Mouse (Mus musculus) hindbrain, embryonic 11.5 days (tissue): ENCODE measurements around the gene Zbtb8a. TPM values are rescaled to one million over a fixed set of nuclear protein-coding genes. Genes with fewer than 3 reads are reported as not detected.

Experiments
- ATAC-seq: fragments of 200-750 bp; cut with Nextera tagmentation; 2 replicates; pipeline ENCODE4 v1.8.0; 2017; ENCODE audit warnings: mild to moderate bottlenecking, moderate TSS enrichment, moderate library complexity; ENCODE audit not compliant: low FRiP score
- DNase-seq: peaks from one replicate; pipeline ENCODE4 v3.0.0-alpha.2; 2015; ENCODE audit warnings: low spot score
- H3K27ac ChIP-seq: fragments of 300-500 bp; sonication (generic); 2 replicates; pipeline ENCODE4 v1.5.1; 2014; ENCODE audit warnings: mild to moderate bottlenecking, low read depth, low read length
- H3K27me3 ChIP-seq: fragments of 300-500 bp; sonication (generic); 2 replicates; pipeline ENCODE4 v1.6.1; 2014; ENCODE audit warnings: mild to moderate bottlenecking, low read length, moderate library complexity, mixed read lengths; ENCODE audit not compliant: control insufficient read depth, insufficient read depth
- H3K36me3 ChIP-seq: fragments of 300-500 bp; sonication (generic); 2 replicates; pipeline ENCODE4 v1.6.1; 2014; ENCODE audit warnings: mild to moderate bottlenecking, low read length, moderate library complexity, mixed read lengths; ENCODE audit not compliant: control insufficient read depth, insufficient read depth
- H3K4me1 ChIP-seq: fragments of 300-500 bp; sonication (generic); replicated peaks from 2 replicates; pipeline ENCODE4 v1.6.1; 2014; ENCODE audit warnings: low read length, mixed read lengths; ENCODE audit not compliant: control insufficient read depth, insufficient read depth
- H3K4me2 ChIP-seq: fragments of 300-500 bp; sonication (generic); replicated peaks from 2 replicates; pipeline ENCODE4 v1.6.1; 2014; ENCODE audit warnings: mild to moderate bottlenecking, low read depth, low read length
- H3K4me3 ChIP-seq: fragments of 300-500 bp; sonication (generic); 2 replicates; pipeline ENCODE4 v1.5.1; 2014; ENCODE audit warnings: low read depth, low read length
- H3K9ac ChIP-seq: fragments of 300-500 bp; sonication (generic); 2 replicates; pipeline ENCODE4 v1.6.1; 2014; ENCODE audit warnings: low read depth, low read length
- H3K9me3 ChIP-seq: fragments of 300-500 bp; sonication (generic); 2 replicates; pipeline ENCODE4 v1.6.1; 2016; ENCODE audit warnings: low read length; ENCODE audit not compliant: control insufficient read depth
- WGBS: fragments of 180-500 bp; shearing (Covaris S2); extraction: QIAGEN DNeasy Blood & Tissue Kit; methylation state at CpG from one replicate; pipeline ENCODE4 v1.1.7; 2014; 5-methylcytosine and 5-hydroxymethylcytosine counted together
- polyA plus RNA-seq: library from polyadenylated mRNA; unstranded; fragments of >200 nt; fragmentation: Nextera tagmentation; extraction: Ambion mirVana; gene quantifications from 2 replicates; pipeline ENCODE4 v1.2.1, GENCODE M21; 2014

Gene Zbtb8a
- polyA plus RNA-seq, 1 experiment from 2014 or later = 11.5 TPM

DNA sequence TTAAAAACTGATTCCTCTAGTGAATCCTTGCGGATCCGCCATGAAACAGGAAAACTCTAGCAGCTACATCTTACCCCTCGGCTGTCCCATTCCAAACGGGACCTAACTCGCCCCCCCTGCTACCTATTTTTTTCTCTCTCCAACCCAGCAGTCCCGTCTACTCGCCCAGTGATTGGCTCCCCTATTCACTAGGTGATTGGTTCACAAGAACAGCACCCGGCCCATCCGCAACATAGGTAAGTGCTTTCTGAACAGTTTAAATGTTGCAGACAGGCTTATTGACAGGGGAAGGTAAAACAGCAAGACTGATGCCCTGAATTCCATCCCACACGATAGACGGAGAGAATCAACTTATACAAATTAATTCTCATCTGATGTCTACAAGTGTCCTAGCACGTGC is 24.7 kb downstream of the Zbtb8a start:
- H3K36me3 ChIP-seq = no peaks in the 10 kb centered on the region
- H3K27me3 ChIP-seq = no peaks in the 10 kb centered on the region
- DNase-seq = no peak
- no peak overlapping the region for H3K4me3 ChIP-seq
- no peak overlapping the region for H3K27ac ChIP-seq
- H3K4me1 ChIP-seq = no peaks in the 10 kb centered on the region
- no peak overlapping the region for H3K4me2 ChIP-seq
- no peaks in the 10 kb centered on the region for H3K9me3 ChIP-seq
- no peak for ATAC-seq
- WGBS = 92% methylated on average over 12 of the region's 12 CpGs
- no peak overlapping the region for H3K9ac ChIP-seq

- Histone ChIP-seq H3K4me3 (no peak overlapping the region), H3K9me3 (no peaks in the 10 kb centered on the region), H3K27ac (no peak overlapping the region), H3K4me2 (no peak overlapping the region), H3K36me3 (no peaks in the 10 kb centered on the region), H3K4me1 (no peaks in the 10 kb centered on the region), H3K27me3 (no peaks in the 10 kb centered on the region), H3K9ac (no peak overlapping the region)
- WGBS = 75% methylated on average over 6 of the region's 6 CpGs
- DNase-seq (no peak), ATAC-seq (no peak)
Observed at GRCm38 (mm10) chr4:129351111-129351510, 26.8 kb downstream of the Zbtb8a start.

DNA sequence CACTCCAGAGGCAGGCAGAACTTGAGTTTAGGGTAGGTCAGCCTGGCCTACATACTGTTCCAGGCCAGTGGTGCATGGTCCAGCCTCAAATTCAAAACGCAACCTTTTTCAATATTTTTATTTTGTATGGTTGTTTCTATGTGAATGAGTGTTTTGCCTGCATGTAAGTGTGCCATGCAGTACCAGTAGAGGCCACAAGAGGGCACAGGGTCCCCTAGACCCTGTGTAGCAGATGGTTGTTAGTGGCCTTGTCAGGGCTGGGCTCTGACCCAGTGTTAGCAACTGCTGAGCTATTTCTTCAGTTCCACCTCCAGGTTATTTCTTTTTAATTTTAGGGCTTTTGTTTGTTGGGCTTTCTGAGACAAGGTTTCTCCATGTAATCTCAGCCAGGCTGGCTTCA is 27.3 kb downstream of the Zbtb8a start:
- Histone ChIP-seq H3K4me3 (no peak overlapping the region), H3K9me3 (no peaks in the 10 kb centered on the region), H3K36me3 (no peaks in the 10 kb centered on the region), H3K27me3 (no peaks in the 10 kb centered on the region), H3K4me1 (no peaks in the 10 kb centered on the region), H3K27ac (no peak overlapping the region), H3K9ac (no peak overlapping the region), H3K4me2 (no peak overlapping the region)
- DNase-seq = peak; percentile 89
- ATAC-seq = no peak
- WGBS = 25% methylated on average over 1 of the region's 1 CpGs

DNA sequence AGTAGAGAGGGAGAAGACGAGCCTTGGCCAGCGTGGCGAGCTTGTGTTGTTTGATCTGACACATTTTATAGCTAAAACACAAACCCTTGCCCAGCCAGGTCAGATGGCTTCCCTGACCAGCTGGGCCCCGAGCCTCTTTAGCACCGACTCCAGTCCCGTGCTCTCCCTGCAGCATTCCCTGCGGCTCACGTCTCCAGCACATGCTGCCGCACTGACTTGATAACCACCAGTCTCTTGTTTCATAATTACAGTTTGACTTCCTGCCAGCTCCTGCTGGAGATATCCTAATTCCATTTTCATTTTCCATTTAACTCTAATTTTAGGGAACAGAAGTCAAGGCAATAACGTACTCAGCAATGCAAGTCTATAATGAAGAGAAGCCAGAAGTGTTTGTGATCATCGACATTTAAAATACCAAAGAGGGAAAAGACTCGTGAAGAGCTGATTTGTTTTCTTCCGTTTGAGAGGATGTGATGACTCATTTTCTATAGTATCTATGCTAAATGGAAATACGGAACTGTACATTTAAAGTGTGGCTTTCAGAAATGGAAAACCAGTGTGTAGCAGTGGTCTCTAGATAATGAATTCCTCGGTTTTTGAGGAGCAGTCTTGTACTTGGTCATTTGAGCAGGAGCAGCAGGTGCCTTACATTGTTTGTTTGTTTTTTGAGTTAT is 31.3 kb downstream of the Zbtb8a start:
- peaks cover 3% of the 10 kb centered on the region; the same call in 1 of the 2 replicates for H3K36me3 ChIP-seq
- no peaks in the 10 kb centered on the region for H3K9me3 ChIP-seq
- H3K4me2 ChIP-seq = no peak overlapping the region
- no peak overlapping the region for H3K27ac ChIP-seq
- ATAC-seq = no peak
- H3K4me1 ChIP-seq = no peaks in the 10 kb centered on the region
- H3K4me3 ChIP-seq = no peak overlapping the region
- DNase-seq = no peak
- no peak overlapping the region for H3K9ac ChIP-seq
- 90% methylated on average over 15 of the region's 15 CpGs for WGBS
- H3K27me3 ChIP-seq = no peaks in the 10 kb centered on the region

- H3K4me1 ChIP-seq = no peaks in the 10 kb centered on the region
- no peaks in the 10 kb centered on the region for H3K27me3 ChIP-seq
- 91% methylated on average over 2 of the region's 2 CpGs for WGBS
- H3K9me3 ChIP-seq = no peaks in the 10 kb centered on the region
- H3K4me3 ChIP-seq = no peak overlapping the region
- H3K4me2 ChIP-seq = no peak overlapping the region
- H3K27ac ChIP-seq = no peak overlapping the region
- no peak for ATAC-seq
- H3K36me3 ChIP-seq = peaks cover 3% of the 10 kb centered on the region; the same call in 1 of the 2 replicates
- no peak overlapping the region for H3K9ac ChIP-seq
- DNase-seq = no peak
Observed at GRCm38 (mm10) chr4:129342705-129343104, 35.2 kb downstream of the Zbtb8a start.

DNA sequence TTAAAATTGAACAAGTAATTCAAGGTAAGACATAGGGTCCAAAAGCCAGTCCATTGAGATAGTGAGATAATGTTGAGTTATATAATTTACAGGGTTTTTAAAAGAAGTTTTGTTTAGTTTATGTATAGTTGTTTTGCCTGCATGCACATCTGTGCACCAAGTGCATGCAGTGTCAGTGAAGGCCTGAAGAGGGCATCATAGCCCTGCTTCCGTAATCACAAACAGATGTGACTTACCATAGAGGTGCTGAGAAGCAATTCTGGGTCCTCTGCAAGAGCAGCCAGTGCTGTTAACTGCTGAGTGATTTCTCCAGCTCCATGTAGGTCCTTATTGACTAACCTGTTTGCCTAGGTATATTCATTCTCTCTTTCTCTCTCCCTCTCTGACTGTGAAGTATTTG is 36.0 kb downstream of the Zbtb8a start:
- H3K9ac ChIP-seq = no peak overlapping the region
- no peak for ATAC-seq
- DNase-seq = no peak
- H3K36me3 ChIP-seq = peaks cover 3% of the 10 kb centered on the region; the same call in 1 of the 2 replicates
- H3K4me1 ChIP-seq = no peaks in the 10 kb centered on the region
- H3K9me3 ChIP-seq = no peaks in the 10 kb centered on the region
- no peak overlapping the region for H3K4me2 ChIP-seq
- no peaks in the 10 kb centered on the region for H3K27me3 ChIP-seq
- WGBS = 93% methylated on average over 1 of the region's 1 CpGs
- H3K27ac ChIP-seq = no peak overlapping the region
- H3K4me3 ChIP-seq = no peak overlapping the region

DNA sequence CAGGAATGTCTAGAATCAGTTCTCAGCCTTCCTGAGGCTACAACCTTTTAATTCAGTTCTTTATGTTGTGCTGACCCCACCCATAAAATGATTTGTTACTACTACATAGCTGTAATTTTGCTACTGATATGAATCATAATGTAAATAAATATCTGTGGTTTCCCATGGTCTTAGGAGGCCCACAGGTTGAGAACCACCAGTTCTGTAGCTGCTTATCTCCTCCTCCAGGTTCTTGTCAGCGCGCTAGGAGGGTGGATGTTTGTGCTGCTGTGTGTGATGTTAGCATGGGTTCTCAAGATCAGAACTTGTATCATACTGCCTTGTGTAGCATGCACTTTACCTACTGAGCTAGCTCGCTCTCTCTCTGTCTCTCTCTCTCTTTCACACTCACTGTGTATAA is 38.2 kb downstream of the Zbtb8a start:
- WGBS = 95% methylated on average over 3 of the region's 3 CpGs

GRCm38 (mm10) chr4:129336291-129336690 is 41.6 kb downstream of the Zbtb8a start:
- WGBS = 55% methylated on average over 14 of the region's 14 CpGs
- peak overlapping the region; percentile 88 for H3K9ac ChIP-seq
- H3K9me3 ChIP-seq = no peaks in the 10 kb centered on the region
- DNase-seq (no peak), ATAC-seq (no peak)
- H3K27me3 ChIP-seq = no peaks in the 10 kb centered on the region
- peaks cover 8% of the 10 kb centered on the region for H3K4me1 ChIP-seq
- peak overlapping the region; percentile 65 for H3K4me2 ChIP-seq
- H3K4me3 ChIP-seq = peak overlapping the region; percentile 89
- peak overlapping the region; percentile 98 for H3K27ac ChIP-seq
- no peaks in the 10 kb centered on the region for H3K36me3 ChIP-seq

More for the DNA sequence above, 38.2 kb downstream of the Zbtb8a start:
- Histone ChIP-seq H3K9ac (no peak overlapping the region), H3K9me3 (no peaks in the 10 kb centered on the region), H3K27ac (no peak overlapping the region), H3K27me3 (no peaks in the 10 kb centered on the region), H3K36me3 (peaks cover 3% of the 10 kb centered on the region; the same call in 1 of the 2 replicates), H3K4me2 (no peak overlapping the region), H3K4me3 (no peak overlapping the region), H3K4me1 (no peaks in the 10 kb centered on the region)
- DNase-seq (no peak), ATAC-seq (no peak)
